Mouse (Mus musculus) stomach, embryonic 14.5 days (tissue): Measurements from ENCODE around the gene Rin2. TPM values are rescaled to one million over a fixed set of nuclear protein-coding genes. Genes with fewer than 3 reads are reported as not detected.

ENCODE experiments used
- ATAC-seq: fragments of 200-750 bp; cut with Nextera tagmentation; 2 replicates; pipeline ENCODE4 v1.8.0; 2017; ENCODE audit warnings: low read depth, moderate TSS enrichment; ENCODE audit not compliant: insufficient number of reproducible peaks, insufficient read depth, low FRiP score
- H3K27ac ChIP-seq: fragments of 300-500 bp; sonication (generic); 2 replicates; pipeline ENCODE4 v1.5.1; 2014; ENCODE audit warnings: mild to moderate bottlenecking, low read length, moderate library complexity, mixed read lengths
- H3K27me3 ChIP-seq: fragments of 300-500 bp; sonication (generic); 2 replicates; pipeline ENCODE4 v1.6.1; 2014; ENCODE audit warnings: low read length, control low read depth, mixed read lengths; ENCODE audit not compliant: control insufficient read depth, insufficient read depth
- H3K36me3 ChIP-seq: fragments of 300-500 bp; sonication (generic); 2 replicates; pipeline ENCODE4 v1.6.1; 2014; ENCODE audit warnings: mild to moderate bottlenecking, control low read depth, low read length, moderate library complexity, mixed read lengths; ENCODE audit not compliant: control insufficient read depth, insufficient read depth
- H3K4me1 ChIP-seq: fragments of 300-500 bp; sonication (generic); 2 replicates; pipeline ENCODE4 v1.6.1; 2014; ENCODE audit warnings: low read length, control low read depth, mixed read lengths; ENCODE audit not compliant: control insufficient read depth, insufficient read depth
- H3K4me2 ChIP-seq: fragments of 300-500 bp; sonication (generic); replicated peaks from 2 replicates; pipeline ENCODE4 v1.6.1; 2014; ENCODE audit warnings: low read depth, low read length, control low read depth
- H3K4me3 ChIP-seq: fragments of 300-500 bp; sonication (generic); 2 replicates; pipeline ENCODE4 v1.5.1; 2014; ENCODE audit warnings: low read depth, low read length, control low read depth
- H3K9ac ChIP-seq: fragments of 300-500 bp; sonication (generic); replicated peaks from 2 replicates; pipeline ENCODE4 v1.6.1; 2014; ENCODE audit warnings: low read depth, mild to moderate bottlenecking, control low read depth, low read length, moderate library complexity, mixed read lengths
- H3K9me3 ChIP-seq: fragments of 300-500 bp; sonication (generic); 2 replicates; pipeline ENCODE4 v1.6.1; 2016; ENCODE audit warnings: low read depth, low read length, control low read depth; ENCODE audit not compliant: control insufficient read depth
- WGBS: fragments of 180-500 bp; shearing (Covaris S2); extraction: QIAGEN DNeasy Blood & Tissue Kit; methylation state at CpG from one replicate; pipeline ENCODE4 v1.1.7; 2014; 5-methylcytosine and 5-hydroxymethylcytosine counted together
- polyA plus RNA-seq: library from polyadenylated mRNA; unstranded; fragments of >200 nt; fragmentation: Nextera tagmentation; extraction: Ambion mirVana; gene quantifications from 2 replicates; pipeline ENCODE4 v1.2.1, GENCODE M21; 2014

Rin2 gene
- polyA plus RNA-seq, 1 experiment from 2014 or later: 38.0 TPM

DNA sequence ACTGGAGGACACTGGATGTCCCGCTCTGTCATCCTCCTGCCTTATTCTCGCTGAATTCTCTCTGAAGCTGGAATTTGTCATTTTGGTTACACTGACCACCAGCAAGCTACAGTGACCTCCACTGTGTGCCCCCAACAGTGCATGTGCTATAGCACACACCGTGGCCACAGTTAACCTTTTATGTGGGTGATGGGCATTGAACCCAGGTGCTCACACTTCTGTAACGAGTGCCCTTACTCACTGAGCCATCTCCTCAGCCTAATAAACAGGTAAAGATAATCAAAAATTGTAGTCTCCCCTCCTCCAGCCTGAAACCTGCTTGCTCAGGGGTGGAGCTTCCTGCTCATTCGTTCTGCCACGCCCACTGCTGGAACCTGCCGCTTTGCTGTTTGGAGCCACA lies 13.8 kb upstream of the Rin2 start:
- Histone ChIP-seq H3K9me3 (no peaks in the 10 kb centered on the region), H3K4me1 (no peaks in the 10 kb centered on the region), H3K27ac (no peak overlapping the region), H3K9ac (no peak overlapping the region), H3K4me3 (no peak overlapping the region), H3K36me3 (no peaks in the 10 kb centered on the region), H3K27me3 (no peaks in the 10 kb centered on the region), H3K4me2 (no peak overlapping the region)
- no peak for ATAC-seq
- 85% methylated on average over 6 of the region's 7 CpGs for WGBS

- no peaks in the 10 kb centered on the region for H3K27me3 ChIP-seq
- no peak overlapping the region for H3K9ac ChIP-seq
- no peaks in the 10 kb centered on the region for H3K9me3 ChIP-seq
- H3K4me2 ChIP-seq: no peak overlapping the region
- no peak for ATAC-seq
- no peaks in the 10 kb centered on the region for H3K4me1 ChIP-seq
- H3K4me3 ChIP-seq: no peak overlapping the region
- no peaks in the 10 kb centered on the region for H3K36me3 ChIP-seq
- no peak overlapping the region for H3K27ac ChIP-seq
- 64% methylated on average over 7 of the region's 7 CpGs for WGBS
These were observed 11.1 kb upstream of the Rin2 start for GRCm38 (mm10) chr2:145663899-145664298.

- Histone ChIP-seq H3K36me3 (no peaks in the 10 kb centered on the region), H3K27ac (no peak overlapping the region), H3K4me3 (no peak overlapping the region), H3K4me1 (no peaks in the 10 kb centered on the region), H3K9ac (no peak overlapping the region), H3K9me3 (no peaks in the 10 kb centered on the region), H3K27me3 (no peaks in the 10 kb centered on the region), H3K4me2 (no peak overlapping the region)
- WGBS: 62% methylated on average over 2 of the region's 2 CpGs
- peak; percentile 46; the same call in 1 of the 2 replicates for ATAC-seq
These were observed 10.7 kb upstream of the Rin2 start for GRCm38 (mm10) chr2:145664311-145664710.

GRCm38 (mm10) chr2:145668135-145668534 lies 6.9 kb upstream of the Rin2 start:
- no peaks in the 10 kb centered on the region for H3K9me3 ChIP-seq
- H3K36me3 ChIP-seq: no peaks in the 10 kb centered on the region
- no peaks in the 10 kb centered on the region for H3K4me1 ChIP-seq
- H3K4me2 ChIP-seq: no peak overlapping the region
- 74% methylated on average over 4 of the region's 4 CpGs for WGBS
- no peak overlapping the region for H3K9ac ChIP-seq
- no peak for ATAC-seq
- no peak overlapping the region for H3K4me3 ChIP-seq
- no peaks in the 10 kb centered on the region for H3K27me3 ChIP-seq
- no peak overlapping the region for H3K27ac ChIP-seq

- Histone ChIP-seq H3K27ac (no peak overlapping the region), H3K4me3 (no peak overlapping the region), H3K27me3 (no peaks in the 10 kb centered on the region), H3K9ac (no peak overlapping the region), H3K36me3 (no peaks in the 10 kb centered on the region), H3K4me1 (0 out of 2 replicates have a peak, but pooled peaks cover 3% of the 10 kb centered on the region), H3K9me3 (no peaks in the 10 kb centered on the region), H3K4me2 (no peak overlapping the region)
- 78% methylated on average over 4 of the region's 4 CpGs for WGBS
- ATAC-seq: no peak
These were observed 4.9 kb upstream of the Rin2 start for GRCm38 (mm10) chr2:145670131-145670530.

GRCm38 (mm10) chr2:145674496-145675141 lies 396 bp upstream of the Rin2 start:
- 0 out of 2 replicates have a peak, but pooled peaks cover 15% of the 10 kb centered on the region for H3K4me1 ChIP-seq
- peak; percentile 14 for ATAC-seq
- no peaks in the 10 kb centered on the region for H3K9me3 ChIP-seq

GRCm38 (mm10) chr2:145675756-145676543 lies 935 bp downstream of the Rin2 start:
- Histone ChIP-seq H3K9ac (peak overlapping the region; percentile 69), H3K36me3 (no peaks in the 10 kb centered on the region), H3K4me3 (peak overlapping the region; percentile 61), H3K9me3 (no peaks in the 10 kb centered on the region), H3K4me1 (0 out of 2 replicates have a peak, but pooled peaks cover 24% of the 10 kb centered on the region), H3K4me2 (peak overlapping the region; percentile 88), H3K27ac (peak overlapping the region; percentile 82), H3K27me3 (no peaks in the 10 kb centered on the region)
- peak; percentile 30 for ATAC-seq
- WGBS: 4% methylated on average over 27 of the region's 27 CpGs

More at GRCm38 (mm10) chr2:145674496-145675141, 396 bp upstream of the Rin2 start:
- H3K27me3 ChIP-seq: no peaks in the 10 kb centered on the region
- peak overlapping the region; percentile 69 for H3K9ac ChIP-seq
- H3K4me2 ChIP-seq: peak overlapping the region; percentile 88
- H3K27ac ChIP-seq: peak overlapping the region; percentile 82
- H3K4me3 ChIP-seq: peak overlapping the region; percentile 61
- 2% methylated on average over 23 of the region's 23 CpGs for WGBS
- no peaks in the 10 kb centered on the region for H3K36me3 ChIP-seq

DNA sequence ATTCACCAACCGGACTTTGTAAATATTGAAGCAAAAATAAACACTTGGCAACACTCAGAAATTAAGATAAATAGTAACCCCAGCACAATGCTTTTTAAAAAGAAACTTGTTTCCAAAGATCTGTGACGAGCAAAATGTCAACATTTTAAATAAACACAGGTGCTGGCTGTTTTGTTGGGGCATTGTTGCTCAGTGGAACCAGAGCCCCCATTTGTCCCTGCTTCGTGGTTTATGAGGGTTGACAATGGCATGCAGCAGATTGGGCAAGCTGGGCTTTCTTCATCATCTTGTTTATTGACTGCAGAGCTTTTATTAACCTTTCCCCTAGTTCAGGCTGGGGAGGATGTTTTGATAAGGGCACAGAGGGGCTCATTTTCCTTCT lies 1.5 kb downstream of the Rin2 start:
- H3K4me3 ChIP-seq: peak overlapping the region; percentile 61; the same call in 1 of the 2 replicates
- H3K4me2 ChIP-seq: peak overlapping the region; percentile 88
- H3K9me3 ChIP-seq: no peaks in the 10 kb centered on the region
- WGBS: 22% methylated on average over 3 of the region's 3 CpGs
- H3K36me3 ChIP-seq: no peaks in the 10 kb centered on the region
- H3K9ac ChIP-seq: peak overlapping the region; percentile 69; the same call in 1 of the 2 replicates
- H3K27me3 ChIP-seq: no peaks in the 10 kb centered on the region
- 0 out of 2 replicates have a peak, but pooled peaks cover 24% of the 10 kb centered on the region for H3K4me1 ChIP-seq
- peak overlapping the region; percentile 82; the same call in 1 of the 2 replicates for H3K27ac ChIP-seq
- ATAC-seq: no peak
